Mouse (Mus musculus): ENCODE data around the gene Ltbr.
A peak's percentile ranks its signal among the peaks of the same experiment; 100 is the strongest.

Ltbr gene

GRCm38 (mm10) chr6:125313546-125314230 is at the start of gene Ltbr:
Gene Ltbr (minus strand): TSS chr6:125313885.
- DNase-seq = peak; percentile 83

- DNase-seq = no peak
Measured at GRCm38 (mm10) chr6:125363021-125363420, 49.3 kb upstream of the Ltbr start.

- DNase-seq = no peak
Measured at GRCm38 (mm10) chr6:125361467-125362291, 48.0 kb upstream of the Ltbr start.

- DNase-seq = no peak
Measured at GRCm38 (mm10) chr6:125360846-125361245, 47.2 kb upstream of the Ltbr start.

- DNase-seq = no peak
Measured at GRCm38 (mm10) chr6:125359999-125360398, 46.3 kb upstream of the Ltbr start.

- no peak for DNase-seq
Measured at GRCm38 (mm10) chr6:125357334-125357733, 43.6 kb upstream of the Ltbr start.

- no peak for DNase-seq
Measured at GRCm38 (mm10) chr6:125356264-125356663, 42.6 kb upstream of the Ltbr start.

GRCm38 (mm10) chr6:125355197-125355741 is 41.6 kb upstream of the Ltbr start:
- DNase-seq = no peak

- peak; percentile 38 for DNase-seq
Measured at GRCm38 (mm10) chr6:125354352-125355151, 40.9 kb upstream of the Ltbr start.

GRCm38 (mm10) chr6:125353655-125354054 is 40.0 kb upstream of the Ltbr start:
- DNase-seq = no peak

- DNase-seq = no peak
Measured at GRCm38 (mm10) chr6:125353221-125353620, 39.5 kb upstream of the Ltbr start.

GRCm38 (mm10) chr6:125352811-125353210 is 39.1 kb upstream of the Ltbr start:
- no peak for DNase-seq

- no peak for DNase-seq
Measured at GRCm38 (mm10) chr6:125352046-125352384, 38.3 kb upstream of the Ltbr start.

- no peak for DNase-seq
Measured at GRCm38 (mm10) chr6:125351368-125352045, 37.8 kb upstream of the Ltbr start.

- no peak for DNase-seq
Measured at GRCm38 (mm10) chr6:125350995-125351324, 37.3 kb upstream of the Ltbr start.

GRCm38 (mm10) chr6:125350231-125350994 is 36.7 kb upstream of the Ltbr start:
- DNase-seq = no peak

- DNase-seq = peak; percentile 61
Measured at GRCm38 (mm10) chr6:125349575-125350230, 36.0 kb upstream of the Ltbr start.

- no peak for DNase-seq
Measured at GRCm38 (mm10) chr6:125348721-125349574, 35.3 kb upstream of the Ltbr start, which contains the start of gene Tnfrsf1a. Gene Tnfrsf1a (plus strand): TSS chr6:125349362.

- DNase-seq = no peak
Measured at GRCm38 (mm10) chr6:125346029-125346428, 32.3 kb upstream of the Ltbr start.

GRCm38 (mm10) chr6:125345625-125346024 is 31.9 kb upstream of the Ltbr start:
- no peak for DNase-seq
